Mouse (Mus musculus) embryonic facial prominence, embryonic 15.5 days (tissue): ENCODE measurements around the gene Phf14. TPM values are rescaled to one million over a fixed set of nuclear protein-coding genes. Genes with fewer than 3 reads are reported as not detected.

Source experiments
- ATAC-seq: fragments of 200-750 bp; cut with Nextera tagmentation; 2 replicates; pipeline ENCODE4 v1.8.0; 2017; ENCODE audit warnings: low read depth, moderate TSS enrichment; ENCODE audit not compliant: insufficient number of reproducible peaks, low FRiP score, low TSS enrichment
- H3K27ac ChIP-seq: fragments of 300-500 bp; sonication (generic); replicated peaks from 2 replicates; pipeline ENCODE4 v1.5.1; 2015; ENCODE audit warnings: mild to moderate bottlenecking, inconsistent platforms
- H3K27me3 ChIP-seq: fragments of 300-500 bp; sonication (generic); 2 replicates; pipeline ENCODE4 v1.6.1; 2015; ENCODE audit warnings: inconsistent platforms
- H3K36me3 ChIP-seq: fragments of 300-500 bp; sonication (generic); 2 replicates; pipeline ENCODE4 v1.6.1; 2015; ENCODE audit warnings: mild to moderate bottlenecking, inconsistent platforms
- H3K4me1 ChIP-seq: fragments of 300-500 bp; sonication (generic); 2 replicates; pipeline ENCODE4 v1.6.1; 2015; ENCODE audit warnings: inconsistent platforms
- H3K4me2 ChIP-seq: fragments of 300-500 bp; sonication (generic); replicated peaks from 2 replicates; pipeline ENCODE4 v1.6.1; 2015; ENCODE audit warnings: mild to moderate bottlenecking, inconsistent platforms
- H3K4me3 ChIP-seq: fragments of 300-500 bp; sonication (generic); replicated peaks from 2 replicates; pipeline ENCODE4 v1.5.1; 2015; ENCODE audit warnings: mild to moderate bottlenecking, inconsistent platforms
- H3K9ac ChIP-seq: fragments of 300-500 bp; sonication (generic); 2 replicates; pipeline ENCODE4 v1.6.1; 2015; ENCODE audit warnings: inconsistent platforms
- H3K9me3 ChIP-seq: fragments of 300-500 bp; sonication (generic); replicated peaks from 2 replicates; pipeline ENCODE4 v1.6.1; 2016; ENCODE audit warnings: inconsistent platforms
- WGBS: fragments of 180-500 bp; shearing (Covaris S2); methylation state at CpG from one replicate; pipeline ENCODE4 v1.1.7; 2015; 5-methylcytosine and 5-hydroxymethylcytosine counted together
- polyA plus RNA-seq: library from polyadenylated mRNA; unstranded; fragments of >200 nt; fragmentation: Nextera tagmentation; extraction: Ambion mirVana; gene quantifications from 2 replicates; pipeline ENCODE4 v1.2.1, GENCODE M21; 2015

Gene Phf14
- polyA plus RNA-seq, 1 experiment from 2014 or later: 73.9 TPM

DNA sequence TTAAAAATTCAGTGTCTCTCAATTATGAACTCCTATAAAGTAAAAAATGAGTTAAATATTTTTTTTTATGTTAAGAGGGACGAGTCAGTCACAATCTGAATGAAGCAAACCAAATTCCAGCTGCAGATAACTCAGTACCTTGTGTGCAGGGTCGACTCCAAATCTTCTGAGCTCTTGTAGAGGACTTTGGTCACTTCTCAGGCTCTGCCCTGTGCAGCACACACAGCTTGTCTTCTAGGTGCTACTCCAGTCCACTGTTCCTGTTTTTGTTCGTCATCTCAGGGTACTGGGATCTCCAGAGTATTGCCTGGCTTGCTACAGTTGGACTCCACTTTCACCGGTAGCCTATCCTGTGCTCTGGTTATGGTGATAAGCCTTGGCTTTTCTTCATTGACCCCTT is 113.1 kb downstream of the Phf14 start:
- H3K4me3 ChIP-seq: no peak overlapping the region
- H3K4me1 ChIP-seq: no peaks in the 10 kb centered on the region
- H3K4me2 ChIP-seq: no peak overlapping the region
- no peaks in the 10 kb centered on the region for H3K27me3 ChIP-seq
- H3K9ac ChIP-seq: no peak overlapping the region
- no peak overlapping the region for H3K27ac ChIP-seq
- peaks cover 9% of the 10 kb centered on the region; the same call in 1 of the 2 replicates for H3K36me3 ChIP-seq
- no peak for ATAC-seq
- 89% methylated on average over 4 of the region's 4 CpGs for WGBS
- no peaks in the 10 kb centered on the region for H3K9me3 ChIP-seq

DNA sequence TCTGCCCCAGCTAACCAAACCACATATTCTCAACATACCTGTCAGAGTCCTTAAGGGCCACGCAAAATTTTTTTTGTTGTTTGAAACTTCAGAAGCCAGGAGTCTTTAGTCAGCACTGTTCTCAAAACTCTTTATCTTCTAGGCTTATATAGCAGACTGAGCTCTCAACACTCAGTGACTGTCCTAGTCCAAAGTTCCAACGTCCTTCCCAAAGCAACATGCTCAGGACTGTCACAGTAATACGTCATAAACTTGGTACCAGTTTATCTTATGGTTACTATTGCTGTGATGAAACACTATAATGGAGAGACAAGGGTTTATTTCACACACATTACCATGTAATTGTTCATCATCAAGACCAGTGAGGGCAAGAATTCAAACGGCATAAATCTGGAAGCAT is 113.9 kb downstream of the Phf14 start:
- ATAC-seq: no peak
- Histone ChIP-seq H3K9me3 (no peaks in the 10 kb centered on the region), H3K36me3 (peaks cover 12% of the 10 kb centered on the region; the same call in 1 of the 2 replicates), H3K27ac (no peak overlapping the region), H3K9ac (no peak overlapping the region), H3K4me3 (no peak overlapping the region), H3K4me2 (no peak overlapping the region), H3K27me3 (no peaks in the 10 kb centered on the region), H3K4me1 (no peaks in the 10 kb centered on the region)
- WGBS: 88% methylated on average over 4 of the region's 4 CpGs

DNA sequence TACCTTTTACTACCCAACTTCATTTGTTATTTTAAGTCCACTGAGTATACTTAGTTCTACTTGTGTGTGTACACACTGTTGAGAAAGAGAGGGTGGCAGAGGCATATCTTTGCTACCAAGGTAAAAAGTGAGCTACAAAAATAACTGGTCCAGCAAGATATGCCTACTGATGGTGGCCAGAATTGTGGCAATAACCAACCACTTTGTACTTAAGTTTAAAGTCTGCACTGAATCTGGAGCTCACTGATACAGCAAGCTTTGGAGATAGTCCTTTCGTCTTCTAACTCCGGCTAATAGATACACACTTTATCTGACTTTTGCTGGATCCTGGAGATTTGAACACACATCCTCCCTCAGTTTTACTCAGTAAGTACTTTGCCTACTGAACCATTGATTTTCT is 115.8 kb downstream of the Phf14 start:
- Histone ChIP-seq H3K36me3 (peaks cover 12% of the 10 kb centered on the region; the same call in 1 of the 2 replicates), H3K9me3 (no peaks in the 10 kb centered on the region), H3K27me3 (no peaks in the 10 kb centered on the region), H3K4me2 (no peak overlapping the region), H3K4me3 (no peak overlapping the region), H3K4me1 (no peaks in the 10 kb centered on the region), H3K27ac (no peak overlapping the region), H3K9ac (no peak overlapping the region)
- ATAC-seq: no peak
- WGBS: 96% methylated on average over 2 of the region's 2 CpGs

DNA sequence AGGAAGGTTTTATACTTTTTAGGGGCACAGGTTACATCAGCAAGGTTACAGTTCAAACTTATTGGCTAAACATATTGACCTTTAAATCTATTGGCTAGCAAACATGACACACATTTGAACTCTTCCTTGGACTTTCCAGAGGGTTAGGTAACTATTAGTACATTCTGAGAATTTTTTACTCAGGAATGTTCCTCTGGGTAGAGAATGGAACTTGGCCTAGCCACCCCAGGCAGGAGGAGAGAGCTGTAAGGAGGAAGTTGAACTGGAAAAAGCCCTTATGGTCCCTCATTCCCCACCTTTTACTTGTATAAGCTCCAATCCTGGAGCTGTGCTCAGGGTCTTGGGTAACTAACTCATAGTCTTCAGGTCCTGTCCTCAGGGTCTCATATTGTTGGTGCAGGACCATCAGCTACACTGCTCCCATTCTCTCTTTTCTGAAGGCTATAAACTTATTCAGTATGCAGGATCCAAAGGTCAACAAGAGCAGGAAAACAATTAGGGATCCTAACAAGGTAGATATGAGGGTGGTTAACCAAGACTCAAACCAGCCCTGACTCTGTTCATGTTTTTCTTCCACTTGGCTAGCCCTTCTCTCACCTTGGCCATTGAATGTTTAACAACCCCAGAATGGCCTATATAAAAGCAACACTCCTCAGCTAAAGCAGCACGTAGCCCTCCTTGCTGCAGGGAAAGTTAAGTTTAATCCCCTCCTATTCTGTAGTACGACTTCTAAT is 119.4 kb downstream of the Phf14 start:
- Histone ChIP-seq H3K4me3 (no peak overlapping the region), H3K27ac (no peak overlapping the region), H3K27me3 (no peaks in the 10 kb centered on the region), H3K4me1 (no peaks in the 10 kb centered on the region), H3K4me2 (no peak overlapping the region), H3K9me3 (no peaks in the 10 kb centered on the region), H3K36me3 (0 out of 2 replicates have a peak, but pooled peaks cover 10% of the 10 kb centered on the region), H3K9ac (no peak overlapping the region)
- ATAC-seq: no peak
- WGBS: 95% methylated on average over 2 of the region's 2 CpGs

DNA sequence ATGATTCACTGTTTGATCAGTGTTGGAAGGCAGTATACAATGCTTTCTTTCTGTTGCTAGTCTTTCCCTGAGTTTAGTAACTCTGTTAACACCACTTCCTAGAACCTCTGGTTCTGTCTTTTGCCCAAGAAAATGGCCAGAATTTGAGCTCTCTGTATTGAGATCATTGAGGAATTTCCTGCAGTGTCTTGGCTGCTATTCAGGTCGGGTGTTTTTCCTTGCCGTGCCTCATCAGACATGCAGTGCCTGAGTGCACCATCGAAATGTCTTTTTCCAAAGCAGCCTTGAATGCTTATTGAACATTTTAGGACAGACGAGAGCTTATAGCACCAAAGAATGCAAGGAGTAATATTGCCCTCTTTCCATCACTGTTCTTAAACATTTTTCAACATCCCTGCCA is 127.0 kb downstream of the Phf14 start:
- 0 out of 2 replicates have a peak, but pooled peaks cover 5% of the 10 kb centered on the region for H3K36me3 ChIP-seq
- H3K27ac ChIP-seq: 0 out of 2 replicates have a peak overlapping the region, but pooled peaks have one; percentile 2
- H3K4me3 ChIP-seq: no peak overlapping the region
- no peaks in the 10 kb centered on the region for H3K4me1 ChIP-seq
- H3K27me3 ChIP-seq: no peaks in the 10 kb centered on the region
- ATAC-seq: no peak
- no peak overlapping the region for H3K4me2 ChIP-seq
- H3K9me3 ChIP-seq: no peaks in the 10 kb centered on the region
- H3K9ac ChIP-seq: no peak overlapping the region
- 57% methylated on average over 4 of the region's 4 CpGs for WGBS

DNA sequence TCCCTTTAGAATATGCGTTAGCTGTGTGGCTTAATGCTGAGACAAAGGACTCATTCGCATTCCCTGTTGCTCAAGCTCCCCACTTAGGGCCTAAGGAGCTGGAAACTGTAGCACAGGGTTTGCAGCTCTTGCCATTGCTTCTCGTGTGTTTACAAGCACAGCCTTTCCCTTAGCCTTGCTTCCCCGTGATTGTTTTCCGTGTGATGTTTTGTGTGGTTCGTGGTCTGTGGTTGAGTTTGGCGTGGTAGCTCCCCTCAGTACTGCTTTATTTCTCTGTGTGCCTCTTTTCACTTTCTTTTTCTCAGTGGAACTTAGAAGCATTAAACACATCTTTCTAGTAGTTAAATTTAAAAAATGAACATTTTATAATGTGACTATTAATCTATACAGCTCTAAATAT is 130.7 kb downstream of the Phf14 start:
- Histone ChIP-seq H3K9me3 (no peaks in the 10 kb centered on the region), H3K4me1 (no peaks in the 10 kb centered on the region), H3K9ac (no peak overlapping the region), H3K4me2 (no peak overlapping the region), H3K36me3 (no peaks in the 10 kb centered on the region), H3K4me3 (no peak overlapping the region), H3K27me3 (no peaks in the 10 kb centered on the region), H3K27ac (no peak overlapping the region)
- ATAC-seq: no peak
- WGBS: 62% methylated on average over 7 of the region's 7 CpGs

DNA sequence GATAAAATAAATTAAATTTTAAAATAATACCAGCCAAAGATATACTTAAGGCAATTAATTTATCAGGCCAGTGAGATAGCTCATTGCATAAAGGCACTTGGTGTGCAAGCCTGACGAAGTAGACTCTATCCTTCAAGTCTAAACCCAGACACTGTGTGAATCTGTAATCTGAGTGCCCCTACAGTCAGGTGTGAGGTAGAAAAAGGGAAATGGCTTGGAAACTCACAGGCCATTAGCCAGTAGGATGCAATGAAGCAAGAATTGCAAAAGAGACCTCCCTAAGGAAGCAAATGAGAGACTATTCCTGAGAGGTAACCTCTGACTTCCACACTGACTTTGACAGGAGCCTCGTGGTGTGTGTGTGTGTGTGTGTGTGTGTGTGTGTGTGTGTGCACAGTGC is 145.3 kb downstream of the Phf14 start:
- no peaks in the 10 kb centered on the region for H3K9me3 ChIP-seq
- H3K4me2 ChIP-seq: no peak overlapping the region
- H3K36me3 ChIP-seq: peaks cover 5% of the 10 kb centered on the region
- H3K27me3 ChIP-seq: no peaks in the 10 kb centered on the region
- H3K4me3 ChIP-seq: no peak overlapping the region
- H3K27ac ChIP-seq: no peak overlapping the region
- WGBS: 87% methylated on average over 2 of the region's 2 CpGs
- ATAC-seq: no peak
- no peak overlapping the region for H3K9ac ChIP-seq
- H3K4me1 ChIP-seq: 0 out of 2 replicates have a peak, but pooled peaks cover 4% of the 10 kb centered on the region

DNA sequence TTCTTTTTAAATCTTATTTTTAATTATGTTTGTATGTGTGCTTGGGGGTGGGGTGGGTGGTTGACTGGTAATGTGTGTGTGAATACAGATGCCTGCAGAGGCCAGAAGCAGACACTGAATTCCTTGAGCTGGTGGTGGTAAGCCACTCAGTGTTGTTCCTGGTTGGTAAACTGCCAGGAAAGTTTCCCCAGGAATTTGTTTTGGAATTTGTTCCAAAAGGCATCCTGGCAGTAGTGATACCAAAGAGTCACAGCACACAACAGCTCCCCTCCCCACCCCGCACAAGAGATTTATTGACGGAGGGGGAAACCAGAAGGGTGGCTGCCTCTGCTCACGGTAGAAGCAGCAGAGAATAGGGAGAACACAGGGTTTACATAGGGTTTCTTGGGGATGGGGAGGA is 146.5 kb downstream of the Phf14 start:
- Histone ChIP-seq H3K36me3 (0 out of 2 replicates have a peak, but pooled peaks cover 3% of the 10 kb centered on the region), H3K27ac (no peak overlapping the region), H3K9ac (no peak overlapping the region), H3K4me2 (no peak overlapping the region), H3K4me3 (no peak overlapping the region), H3K4me1 (0 out of 2 replicates have a peak, but pooled peaks cover 4% of the 10 kb centered on the region), H3K9me3 (no peaks in the 10 kb centered on the region), H3K27me3 (no peaks in the 10 kb centered on the region)
- WGBS: 49% methylated on average over 3 of the region's 3 CpGs
- ATAC-seq: peak; percentile 34; the same call in 1 of the 2 replicates

DNA sequence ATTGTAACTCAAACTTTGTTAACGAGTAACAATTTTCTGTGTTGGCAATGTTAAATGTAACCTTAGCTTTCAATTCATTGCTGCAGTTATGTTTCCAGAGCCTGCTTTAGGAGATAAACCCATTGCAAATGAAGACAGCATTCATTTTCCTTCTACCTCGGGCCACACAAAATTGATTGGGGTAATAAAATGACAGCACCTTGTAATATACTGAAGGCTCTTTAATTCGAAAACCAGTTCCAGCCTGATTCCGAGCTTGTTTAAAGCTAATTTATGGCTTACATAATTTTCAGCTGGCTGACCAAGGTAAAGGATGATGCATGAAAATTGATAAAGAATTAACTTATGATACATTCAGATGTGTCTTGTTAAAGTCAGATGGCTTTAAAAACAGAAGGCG is 151.1 kb downstream of the Phf14 start:
- Histone ChIP-seq H3K27me3 (no peaks in the 10 kb centered on the region), H3K4me2 (no peak overlapping the region), H3K27ac (no peak overlapping the region), H3K9ac (no peak overlapping the region), H3K36me3 (0 out of 2 replicates have a peak, but pooled peaks cover 10% of the 10 kb centered on the region), H3K9me3 (no peaks in the 10 kb centered on the region), H3K4me3 (no peak overlapping the region), H3K4me1 (0 out of 2 replicates have a peak, but pooled peaks cover 4% of the 10 kb centered on the region)
- WGBS: 80% methylated on average over 5 of the region's 5 CpGs
- no peak for ATAC-seq

DNA sequence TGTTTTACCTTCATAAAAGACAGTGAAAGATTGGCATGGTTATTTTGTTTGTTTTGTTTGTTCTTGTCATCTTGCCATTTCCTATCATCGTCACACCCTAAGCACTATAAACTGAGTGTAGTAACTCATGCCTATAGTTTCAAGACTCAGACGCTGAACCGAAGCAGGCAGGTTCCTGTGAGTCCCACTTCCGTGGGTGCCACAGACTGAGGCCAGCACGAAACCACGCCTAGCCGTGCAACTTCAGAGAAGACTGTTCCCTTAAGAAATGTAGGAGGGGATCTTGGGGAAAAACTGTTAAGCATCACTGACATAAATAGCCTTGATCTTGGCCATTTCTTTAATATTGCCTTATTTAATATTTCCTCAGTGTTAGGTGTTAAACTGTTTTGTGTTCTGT is 152.4 kb downstream of the Phf14 start:
- Histone ChIP-seq H3K4me2 (no peak overlapping the region), H3K4me3 (no peak overlapping the region), H3K27me3 (no peaks in the 10 kb centered on the region), H3K9ac (no peak overlapping the region), H3K9me3 (no peaks in the 10 kb centered on the region), H3K4me1 (no peaks in the 10 kb centered on the region), H3K27ac (no peak overlapping the region), H3K36me3 (0 out of 2 replicates have a peak, but pooled peaks cover 10% of the 10 kb centered on the region)
- no peak for ATAC-seq
- WGBS: 80% methylated on average over 7 of the region's 7 CpGs

DNA sequence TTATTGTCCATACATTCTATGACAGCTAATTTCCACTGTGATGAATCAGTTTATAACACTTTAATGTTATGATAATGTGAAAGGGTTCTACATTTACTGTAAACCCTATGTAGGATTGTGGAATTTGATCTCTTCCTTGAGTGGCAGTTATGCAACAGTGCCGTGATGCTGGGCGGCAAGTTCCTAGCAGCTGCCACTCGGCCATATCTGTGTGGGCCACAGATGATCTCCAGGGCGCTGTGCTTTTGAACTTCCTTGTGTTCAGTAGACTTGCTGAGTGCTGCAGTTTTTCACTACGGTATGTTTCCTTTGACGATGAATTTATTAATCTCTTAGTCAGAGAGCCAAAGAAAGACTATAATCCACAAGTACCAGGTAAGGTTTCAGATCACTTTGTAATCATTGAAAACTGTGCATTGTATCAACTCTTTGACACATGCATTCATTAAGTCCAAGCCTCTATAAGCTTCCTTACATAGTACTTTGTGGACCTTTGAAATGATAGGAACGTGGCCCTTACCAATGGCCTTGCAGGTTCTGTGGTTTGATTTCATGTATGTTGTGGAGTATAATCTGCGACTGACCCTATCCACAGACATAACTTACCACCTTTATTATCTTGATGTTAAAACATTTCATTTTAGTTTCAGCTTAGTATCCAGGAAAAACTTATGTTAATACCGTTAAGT is 153.0 kb downstream of the Phf14 start:
- H3K36me3 ChIP-seq: 0 out of 2 replicates have a peak, but pooled peaks cover 10% of the 10 kb centered on the region
- WGBS: 84% methylated on average over 9 of the region's 9 CpGs
- no peaks in the 10 kb centered on the region for H3K9me3 ChIP-seq
- no peak for ATAC-seq
- H3K27ac ChIP-seq: no peak overlapping the region
- H3K4me2 ChIP-seq: no peak overlapping the region
- no peaks in the 10 kb centered on the region for H3K4me1 ChIP-seq
- H3K27me3 ChIP-seq: no peaks in the 10 kb centered on the region
- no peak overlapping the region for H3K9ac ChIP-seq
- H3K4me3 ChIP-seq: no peak overlapping the region
